Mouse (Mus musculus) brain, adult 2 months (tissue): ENCODE results near the gene Gpr55.

Experiments
- DNase-seq: peaks from one replicate; pipeline ENCODE4 v3.0.0; 2011; ENCODE audit warnings: low read depth, low spot score

Gene Gpr55

GRCm38 (mm10) chr1:85919621-85920020 lies 41.2 kb downstream of the Gpr55 start:
- DNase-seq = no peak

GRCm38 (mm10) chr1:85916830-85917450 lies 43.9 kb downstream of the Gpr55 start:
- DNase-seq = peak; percentile 94

GRCm38 (mm10) chr1:85915890-85916289 lies 44.9 kb downstream of the Gpr55 start:
- no peak for DNase-seq

GRCm38 (mm10) chr1:85913078-85913755 lies 47.6 kb downstream of the Gpr55 start:
- DNase-seq = no peak

GRCm38 (mm10) chr1:85908754-85909590 lies 51.8 kb downstream of the Gpr55 start:
- no peak for DNase-seq

- no peak for DNase-seq
Observed at GRCm38 (mm10) chr1:85906892-85907291, 53.9 kb downstream of the Gpr55 start.

GRCm38 (mm10) chr1:85902108-85902561 lies 58.7 kb downstream of the Gpr55 start:
- peak; percentile 87 for DNase-seq

- no peak for DNase-seq
Observed at GRCm38 (mm10) chr1:85901516-85902107, 59.2 kb downstream of the Gpr55 start.

GRCm38 (mm10) chr1:85900521-85901333 lies 60.1 kb downstream of the Gpr55 start:
- DNase-seq = peak; percentile 66

- DNase-seq = peak; percentile 80
Observed at GRCm38 (mm10) chr1:85899388-85899761, 61.4 kb downstream of the Gpr55 start.

GRCm38 (mm10) chr1:85898761-85899387 lies 61.9 kb downstream of the Gpr55 start:
- DNase-seq = peak; percentile 89

- no peak for DNase-seq
Observed at GRCm38 (mm10) chr1:85897901-85898760, 62.7 kb downstream of the Gpr55 start.

- no peak for DNase-seq
Observed at GRCm38 (mm10) chr1:85896781-85897700, 63.8 kb downstream of the Gpr55 start.

- DNase-seq = no peak
Observed at GRCm38 (mm10) chr1:85896110-85896509, 64.7 kb downstream of the Gpr55 start.

- DNase-seq = peak; percentile 88
Observed at GRCm38 (mm10) chr1:85895391-85895837, 65.4 kb downstream of the Gpr55 start.

- peak; percentile 55 for DNase-seq
Observed at GRCm38 (mm10) chr1:85894748-85895360, 66.0 kb downstream of the Gpr55 start.

GRCm38 (mm10) chr1:85894231-85894747 lies 66.5 kb downstream of the Gpr55 start, which contains the start of gene Itm2c:
Gene Itm2c (plus strand): TSS chr1:85894281.
- DNase-seq = peak; percentile 96
